Mouse (Mus musculus) spleen, adult 2 months (tissue): ENCODE data around the gene Plau.

Experiments used
- CTCF ChIP-seq: fragments of 200-500 bp; IDR thresholded peaks from 2 replicates; pipeline ENCODE4 v1.5.1; 2011; ENCODE audit warnings: mild to moderate bottlenecking, inconsistent platforms; ENCODE audit not compliant: insufficient read depth, insufficient read length, insufficient replicate concordance; ENCODE audit errors: extremely low read depth
- POLR2A ChIP-seq: fragments of 200-500 bp; IDR thresholded peaks from 2 replicates; pipeline ENCODE4 v1.6.1; 2011; ENCODE audit warnings: low read depth, low read length, inconsistent platforms

DNA sequence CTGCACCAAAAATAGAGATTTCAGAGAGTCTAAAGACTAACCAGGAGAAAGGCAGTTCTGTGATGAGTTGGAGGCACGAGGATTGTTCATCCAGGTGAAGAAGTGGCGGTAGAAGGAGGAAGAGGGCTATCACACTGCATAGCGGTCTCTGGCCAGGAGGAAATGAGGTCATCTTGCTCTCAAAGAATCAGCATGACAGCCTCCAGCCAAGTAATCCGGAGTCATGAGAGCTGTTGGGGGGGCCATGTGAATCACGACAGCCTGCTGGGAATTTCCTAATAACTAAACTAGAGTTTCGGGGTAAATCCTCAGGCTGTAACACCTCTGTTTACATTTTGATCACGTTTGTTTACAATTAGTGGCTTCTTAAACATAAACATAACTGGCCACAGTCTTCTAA lies 2.3 kb upstream of the Plau start:
- TF ChIP-seq POLR2A (no peak), CTCF (no peak)
